Mouse (Mus musculus) hindbrain, postnatal 0 days (tissue): ENCODE measurements around the gene Thrb. TPM values are rescaled to one million over a fixed set of nuclear protein-coding genes. Genes with fewer than 3 reads are reported as not detected.

ENCODE experiments used
- ATAC-seq: fragments of 200-750 bp; cut with Nextera tagmentation; 2 replicates; pipeline ENCODE4 v1.8.0; 2017; ENCODE audit warnings: mild to moderate bottlenecking, moderate TSS enrichment, moderate library complexity
- DNase-seq: peaks from one replicate; pipeline ENCODE4 v3.0.0-alpha.2; 2015; ENCODE audit warnings: low spot score
- H3K27ac ChIP-seq: fragments of 300-500 bp; sonication (generic); 2 replicates; pipeline ENCODE4 v1.5.1; 2014; ENCODE audit warnings: mild to moderate bottlenecking
- H3K27me3 ChIP-seq: fragments of 300-500 bp; sonication (generic); 2 replicates; pipeline ENCODE4 v1.6.1; 2014; ENCODE audit warnings: low read length, mixed read lengths; ENCODE audit not compliant: insufficient read depth
- H3K36me3 ChIP-seq: fragments of 300-500 bp; sonication (generic); 2 replicates; pipeline ENCODE4 v1.6.1; 2014; ENCODE audit warnings: low read length, mixed read lengths; ENCODE audit not compliant: insufficient read depth
- H3K4me1 ChIP-seq: fragments of 300-500 bp; sonication (generic); 2 replicates; pipeline ENCODE4 v1.6.1; 2014; ENCODE audit warnings: antibody characterized with exemption, low read length, mixed read lengths; ENCODE audit not compliant: insufficient read depth
- H3K4me2 ChIP-seq: fragments of 300-500 bp; sonication (generic); 2 replicates; pipeline ENCODE4 v1.6.1; 2014; ENCODE audit warnings: low read depth, mild to moderate bottlenecking, low read length, moderate library complexity, mixed read lengths
- H3K4me3 ChIP-seq: fragments of 300-500 bp; sonication (generic); 2 replicates; pipeline ENCODE4 v1.5.1; 2014; ENCODE audit warnings: low read length
- H3K9ac ChIP-seq: fragments of 300-500 bp; sonication (generic); replicated peaks from 2 replicates; pipeline ENCODE4 v1.6.1; 2014; ENCODE audit warnings: mild to moderate bottlenecking, low read length, moderate library complexity, mixed read lengths
- H3K9me3 ChIP-seq: fragments of 300-500 bp; sonication (generic); 2 replicates; pipeline ENCODE4 v1.6.1; 2016; ENCODE audit warnings: low read length, mixed read lengths
- CTCF ChIP-seq: IDR thresholded peaks from 2 replicates; pipeline ENCODE4 v1.5.1; 2016; ENCODE audit warnings: antibody characterized with exemption, control low read depth, low read depth
- WGBS: fragments of 180-500 bp; shearing (Covaris S2); extraction: QIAGEN DNeasy Blood & Tissue Kit; methylation state at CpG from one replicate; pipeline ENCODE4 v1.1.7; 2014; 5-methylcytosine and 5-hydroxymethylcytosine counted together
- polyA plus RNA-seq: library from polyadenylated mRNA; unstranded; fragments of >200 nt; fragmentation: Nextera tagmentation; extraction: Ambion mirVana; gene quantifications from 2 replicates; pipeline ENCODE4 v1.2.1, GENCODE M21; 2015
- total RNA-seq: library from RNA; depleted of rRNA; stranded (reverse); fragments of >200 nt; gene quantifications from 2 replicates; pipeline ENCODE4 v1.2.3, GENCODE M21; 2014

Thrb gene
- total and polyA plus RNA-seq, 2 experiments from 2014 or later = 2.8 to 5.3 TPM

DNA sequence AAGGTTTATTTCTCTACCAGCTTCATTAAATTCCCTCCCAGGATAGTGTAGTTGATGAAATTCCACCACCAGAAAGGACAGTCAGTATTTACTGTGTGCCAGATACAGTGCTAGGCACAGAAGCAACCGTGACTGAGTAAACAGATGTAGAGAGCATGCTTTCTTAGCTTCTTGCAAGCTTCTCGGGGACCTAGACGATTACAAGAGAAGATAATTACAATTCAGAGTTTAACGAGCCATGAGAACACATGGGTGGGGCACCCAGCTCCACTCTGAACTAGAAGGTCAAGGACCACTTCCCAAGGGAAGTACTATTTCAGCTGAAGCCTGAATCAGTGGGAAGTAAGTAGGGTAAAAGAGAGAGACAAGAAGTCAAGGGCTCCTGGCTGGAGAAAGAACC lies 190.3 kb downstream of the Thrb start:
- Histone ChIP-seq H3K27ac (no peak overlapping the region), H3K9me3 (no peaks in the 10 kb centered on the region), H3K4me1 (no peaks in the 10 kb centered on the region), H3K4me2 (no peak overlapping the region), H3K27me3 (no peaks in the 10 kb centered on the region), H3K9ac (no peak overlapping the region), H3K4me3 (no peak overlapping the region), H3K36me3 (no peaks in the 10 kb centered on the region)
- TF ChIP-seq CTCF = no peak
- 59% methylated on average over 4 of the region's 4 CpGs for WGBS
- no peak for DNase-seq
- no peak for ATAC-seq

DNA sequence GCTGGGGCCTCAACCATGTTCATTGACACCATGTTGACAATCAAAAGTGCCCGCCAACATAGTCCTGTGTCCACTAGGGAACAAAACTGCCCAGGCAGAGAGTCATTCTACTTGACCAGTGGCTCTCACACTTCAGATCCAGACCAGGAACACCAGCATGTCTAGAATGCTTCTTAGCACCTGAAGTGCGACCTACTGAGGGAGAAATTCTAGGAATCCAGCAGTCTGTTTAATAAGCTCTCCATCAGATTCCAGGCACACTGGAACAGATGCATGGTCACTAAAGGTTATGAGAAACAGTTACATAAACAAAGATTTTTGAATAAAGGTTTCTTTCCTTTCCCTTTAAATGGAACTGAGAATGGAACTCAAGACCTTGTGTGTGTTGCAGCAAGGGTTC lies 192.2 kb downstream of the Thrb start:
- DNase-seq (no peak), ATAC-seq (no peak)
- H3K4me1 ChIP-seq = no peaks in the 10 kb centered on the region
- 82% methylated on average over 2 of the region's 2 CpGs for WGBS
- H3K4me2 ChIP-seq = no peak overlapping the region
- no peak overlapping the region for H3K27ac ChIP-seq
- no peak for TF ChIP-seq CTCF
- H3K27me3 ChIP-seq = no peaks in the 10 kb centered on the region
- no peak overlapping the region for H3K4me3 ChIP-seq
- no peaks in the 10 kb centered on the region for H3K9me3 ChIP-seq
- no peak overlapping the region for H3K9ac ChIP-seq
- no peaks in the 10 kb centered on the region for H3K36me3 ChIP-seq

DNA sequence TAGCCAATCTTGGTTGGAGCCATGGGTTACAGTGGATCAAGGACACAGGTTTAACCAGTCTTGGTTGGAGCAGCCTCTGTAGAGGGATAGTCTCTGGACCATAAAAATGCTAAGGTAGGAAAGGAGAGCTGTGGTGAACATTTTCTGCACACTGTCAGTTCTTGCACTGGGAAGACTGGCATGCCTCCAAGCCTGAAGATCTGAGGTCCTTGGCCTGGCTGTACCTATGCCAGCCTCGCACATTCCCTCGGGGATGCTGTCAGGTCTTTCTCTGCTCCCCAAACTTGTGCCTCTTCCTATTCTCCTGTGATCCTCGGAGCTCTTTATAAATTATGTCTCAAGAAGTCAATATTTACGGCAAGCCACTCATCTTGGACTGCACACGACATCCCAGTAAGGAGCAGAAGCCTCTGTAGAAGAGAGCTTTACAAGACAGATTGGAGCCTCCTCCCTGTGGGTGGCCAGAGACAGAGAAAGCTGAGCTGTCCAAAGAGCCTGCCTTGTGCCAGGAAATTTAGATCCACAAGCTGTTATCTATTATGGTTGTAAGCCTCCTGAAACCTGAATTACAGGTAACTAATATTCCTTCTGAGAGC lies 199.8 kb downstream of the Thrb start:
- no peak overlapping the region for H3K9ac ChIP-seq
- H3K4me1 ChIP-seq = no peaks in the 10 kb centered on the region
- DNase-seq (peak; percentile 37), ATAC-seq (no peak)
- H3K9me3 ChIP-seq = no peaks in the 10 kb centered on the region
- no peak overlapping the region for H3K4me3 ChIP-seq
- 53% methylated on average over 5 of the region's 5 CpGs for WGBS
- no peak overlapping the region for H3K27ac ChIP-seq
- no peaks in the 10 kb centered on the region for H3K36me3 ChIP-seq
- no peak overlapping the region for H3K4me2 ChIP-seq
- no peak for TF ChIP-seq CTCF
- H3K27me3 ChIP-seq = no peaks in the 10 kb centered on the region

DNA sequence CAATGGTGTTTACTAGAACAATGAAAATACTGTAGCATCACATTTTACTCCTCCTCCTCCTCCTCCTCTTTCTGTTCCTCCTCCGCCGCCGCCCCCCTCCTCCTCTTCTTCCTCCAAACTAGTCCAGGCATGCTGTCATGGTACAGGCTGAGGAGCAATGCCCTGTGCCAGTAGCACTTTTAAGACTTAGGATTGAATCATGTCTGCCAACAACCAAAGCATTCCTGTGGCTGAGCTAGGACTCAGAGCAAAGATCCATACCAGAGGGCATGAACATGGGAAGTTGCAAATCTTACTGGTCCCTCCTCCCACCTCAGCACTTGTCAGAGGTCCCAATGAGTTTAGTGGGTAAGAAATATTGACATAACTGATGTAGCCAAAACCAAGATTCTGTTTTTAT lies 202.6 kb downstream of the Thrb start:
- ATAC-seq (no peak), DNase-seq (no peak)
- H3K27ac ChIP-seq = no peak overlapping the region
- no peaks in the 10 kb centered on the region for H3K36me3 ChIP-seq
- no peaks in the 10 kb centered on the region for H3K9me3 ChIP-seq
- no peaks in the 10 kb centered on the region for H3K27me3 ChIP-seq
- TF ChIP-seq CTCF = no peak
- 91% methylated on average over 3 of the region's 3 CpGs for WGBS
- H3K4me3 ChIP-seq = no peak overlapping the region
- H3K4me2 ChIP-seq = no peak overlapping the region
- H3K4me1 ChIP-seq = no peaks in the 10 kb centered on the region
- H3K9ac ChIP-seq = no peak overlapping the region

DNA sequence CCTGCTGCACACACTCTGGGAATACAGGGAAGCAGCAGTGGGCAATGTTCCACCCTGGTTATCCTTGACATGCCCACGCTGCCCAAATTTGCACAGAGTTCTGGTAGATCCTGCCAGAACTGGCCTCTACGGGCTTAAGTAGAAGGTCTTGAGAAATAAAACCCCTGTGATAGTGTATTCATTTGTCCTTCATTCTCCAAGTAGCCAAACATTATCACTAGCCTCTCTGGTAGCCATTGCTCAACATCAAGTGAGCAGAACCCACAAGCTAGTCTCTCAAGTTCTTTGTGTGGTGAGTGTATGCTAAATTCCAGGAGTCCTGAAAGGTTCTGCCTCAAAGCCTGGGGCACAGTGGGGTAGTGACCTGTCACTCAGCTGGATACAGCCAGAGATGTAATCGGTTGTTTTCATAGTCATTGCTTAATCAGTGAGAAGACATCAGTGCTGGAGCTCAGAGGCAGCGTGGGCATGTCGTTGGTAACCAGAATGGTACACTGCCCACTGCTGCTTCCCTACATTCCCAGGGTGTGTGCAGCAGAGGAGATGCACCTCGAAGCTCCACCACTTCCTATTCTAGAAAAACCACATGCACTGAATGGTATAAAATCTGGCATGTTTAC lies 203.8 kb downstream of the Thrb start:
- DNase-seq (no peak), ATAC-seq (no peak)
- no peak overlapping the region for H3K4me2 ChIP-seq
- TF ChIP-seq CTCF = no peak
- no peak overlapping the region for H3K4me3 ChIP-seq
- no peaks in the 10 kb centered on the region for H3K4me1 ChIP-seq
- H3K9ac ChIP-seq = no peak overlapping the region
- H3K27me3 ChIP-seq = no peaks in the 10 kb centered on the region
- no peaks in the 10 kb centered on the region for H3K36me3 ChIP-seq
- 54% methylated on average over 6 of the region's 6 CpGs for WGBS
- H3K9me3 ChIP-seq = no peaks in the 10 kb centered on the region
- no peak overlapping the region for H3K27ac ChIP-seq

DNA sequence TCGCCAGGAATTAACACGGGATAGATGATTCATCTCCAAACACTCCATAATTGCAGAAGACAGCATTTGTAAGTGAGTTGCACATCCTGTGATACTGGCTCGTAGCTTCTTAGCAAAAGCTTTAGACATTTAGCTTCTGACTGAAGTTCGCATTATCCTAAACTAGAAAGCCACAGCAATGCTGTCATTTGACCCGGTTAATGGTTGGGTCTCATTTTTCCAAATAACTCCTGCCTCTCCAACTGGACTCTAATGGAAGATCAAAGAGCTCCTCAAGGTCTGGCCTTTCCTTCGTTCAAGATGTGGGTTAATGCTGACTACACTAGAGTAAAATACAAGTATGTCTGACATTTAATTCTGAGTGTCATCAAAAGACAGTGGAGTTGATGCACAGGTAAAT lies 208.3 kb downstream of the Thrb start:
- DNase-seq = no peak
- Histone ChIP-seq H3K27ac (no peak overlapping the region), H3K36me3 (no peaks in the 10 kb centered on the region), H3K4me3 (no peak overlapping the region), H3K4me1 (no peaks in the 10 kb centered on the region), H3K4me2 (no peak overlapping the region), H3K9me3 (no peaks in the 10 kb centered on the region), H3K27me3 (no peaks in the 10 kb centered on the region), H3K9ac (no peak overlapping the region)
- TF ChIP-seq CTCF = no peak
- 90% methylated on average over 6 of the region's 6 CpGs for WGBS
- no peak for ATAC-seq

DNA sequence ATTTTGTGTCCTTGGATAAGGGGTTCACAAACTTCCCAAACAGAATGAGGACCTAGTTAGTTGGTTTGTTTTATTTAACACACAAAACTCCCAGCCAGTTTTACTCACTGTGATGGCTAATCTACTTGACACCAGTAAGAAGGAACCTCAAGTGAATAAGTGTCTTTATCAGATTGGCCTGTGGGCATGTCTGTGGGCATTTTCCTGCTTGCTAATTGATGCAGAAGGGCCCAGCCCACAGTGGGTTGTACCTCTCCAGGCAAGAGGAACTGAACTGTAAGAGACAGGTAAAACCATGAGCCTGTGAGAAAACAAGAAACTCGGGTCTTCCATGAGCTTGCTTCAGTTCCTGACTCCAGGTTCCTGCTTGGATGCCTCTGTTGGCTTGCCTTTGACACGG lies 215.9 kb downstream of the Thrb start:
- H3K27me3 ChIP-seq = no peaks in the 10 kb centered on the region
- H3K36me3 ChIP-seq = no peaks in the 10 kb centered on the region
- DNase-seq (no peak), ATAC-seq (no peak)
- H3K9ac ChIP-seq = no peak overlapping the region
- H3K4me3 ChIP-seq = no peak overlapping the region
- 79% methylated on average over 2 of the region's 2 CpGs for WGBS
- no peak for TF ChIP-seq CTCF
- no peaks in the 10 kb centered on the region for H3K9me3 ChIP-seq
- no peak overlapping the region for H3K27ac ChIP-seq
- no peaks in the 10 kb centered on the region for H3K4me1 ChIP-seq
- no peak overlapping the region for H3K4me2 ChIP-seq
